Mouse (Mus musculus) hindbrain, embryonic 14.5 days (tissue): ENCODE results near the gene Thap11. TPM values are rescaled to one million over a fixed set of nuclear protein-coding genes. Genes with fewer than 3 reads are reported as not detected.
A peak's percentile ranks its signal among the peaks of the same experiment; 100 is the strongest.

ENCODE experiments used
- ATAC-seq: fragments of 200-750 bp; cut with Nextera tagmentation; 2 replicates; pipeline ENCODE4 v1.8.0; 2017; ENCODE audit warnings: moderate number of reproducible peaks, mild to moderate bottlenecking, moderate TSS enrichment, moderate library complexity; ENCODE audit not compliant: low FRiP score
- DNase-seq: peaks from one replicate; pipeline ENCODE4 v3.0.0-alpha.2; 2015; ENCODE audit warnings: low spot score
- H3K27ac ChIP-seq: fragments of 300-500 bp; sonication (generic); 2 replicates; pipeline ENCODE4 v1.5.1; 2014; ENCODE audit warnings: mild to moderate bottlenecking, moderate library complexity
- H3K27me3 ChIP-seq: fragments of 300-500 bp; sonication (generic); 2 replicates; pipeline ENCODE4 v1.6.1; 2014; ENCODE audit warnings: mild to moderate bottlenecking, low read length, mixed read lengths; ENCODE audit not compliant: control insufficient read depth, insufficient read depth
- H3K36me3 ChIP-seq: fragments of 300-500 bp; sonication (generic); replicated peaks from 2 replicates; pipeline ENCODE4 v1.6.1; 2014; ENCODE audit not compliant: control insufficient read depth, insufficient read depth
- H3K4me1 ChIP-seq: fragments of 300-500 bp; sonication (generic); replicated peaks from 2 replicates; pipeline ENCODE4 v1.6.1; 2014; ENCODE audit warnings: antibody characterized with exemption, low read length, mixed read lengths; ENCODE audit not compliant: control insufficient read depth, insufficient read depth
- H3K4me2 ChIP-seq: fragments of 300-500 bp; sonication (generic); replicated peaks from 2 replicates; pipeline ENCODE4 v1.6.1; 2014; ENCODE audit warnings: mild to moderate bottlenecking, moderate library complexity
- H3K4me3 ChIP-seq: fragments of 300-500 bp; sonication (generic); replicated peaks from 2 replicates; pipeline ENCODE4 v1.5.1; 2014; ENCODE audit warnings: mild to moderate bottlenecking, low read length
- H3K9ac ChIP-seq: fragments of 300-500 bp; sonication (generic); 2 replicates; pipeline ENCODE4 v1.6.1; 2014
- H3K9me3 ChIP-seq: fragments of 300-500 bp; sonication (generic); 2 replicates; pipeline ENCODE4 v1.6.1; 2016; ENCODE audit warnings: low read length; ENCODE audit not compliant: control insufficient read depth
- WGBS: fragments of 180-500 bp; shearing (Covaris S2); extraction: QIAGEN DNeasy Blood & Tissue Kit; methylation state at CpG from one replicate; pipeline ENCODE4 v1.1.7; 2014; 5-methylcytosine and 5-hydroxymethylcytosine counted together
- polyA plus RNA-seq: library from polyadenylated mRNA; unstranded; fragments of >200 nt; fragmentation: Nextera tagmentation; extraction: Ambion mirVana; gene quantifications from 2 replicates; pipeline ENCODE4 v1.2.1, GENCODE M21; 2014

Gene Thap11
- 46.2 and 51.2 TPM in 2 replicates for polyA plus RNA-seq

- 0 out of 2 replicates have a peak, but pooled peaks cover 12% of the 10 kb centered on the region for H3K36me3 ChIP-seq
- no peaks in the 10 kb centered on the region for H3K9me3 ChIP-seq
- H3K4me3 ChIP-seq = peak within 1 kb of the TSS; percentile 71
- ATAC-seq (peak; percentile 92), DNase-seq (peak; percentile 91)
- no peaks in the 10 kb centered on the region for H3K27me3 ChIP-seq
- H3K9ac ChIP-seq = peak within 1 kb of the TSS; percentile 77
- WGBS = under 1% methylated on average over 43 of the region's 43 CpGs
- peaks cover 36% of the 10 kb centered on the region for H3K4me1 ChIP-seq
- peak within 1 kb of the TSS; percentile 82 for H3K27ac ChIP-seq
- peak within 1 kb of the TSS; percentile 96 for H3K4me2 ChIP-seq
Observed at GRCm38 (mm10) chr8:105854715-105855216, at the start of gene Thap11. Gene Thap11, plus strand, starts transcription at chr8:105855132.

- DNase-seq = no peak
- no peak overlapping the region for H3K9ac ChIP-seq
- H3K4me2 ChIP-seq = no peak overlapping the region
- no peaks in the 10 kb centered on the region for H3K4me1 ChIP-seq
- ATAC-seq = no peak
- no peak overlapping the region; the same call in 1 of the 2 replicates for H3K27ac ChIP-seq
- no peaks in the 10 kb centered on the region for H3K27me3 ChIP-seq
- H3K4me3 ChIP-seq = no peak overlapping the region
- H3K9me3 ChIP-seq = no peaks in the 10 kb centered on the region
- WGBS = 79% methylated on average over 3 of the region's 3 CpGs
- peaks cover 18% of the 10 kb centered on the region for H3K36me3 ChIP-seq
Observed at GRCm38 (mm10) chr8:105805346-105805745, 49.6 kb upstream of the Thap11 start.

- Histone ChIP-seq H3K9ac (no peak overlapping the region), H3K4me2 (no peak overlapping the region), H3K27me3 (no peaks in the 10 kb centered on the region), H3K36me3 (peaks cover 21% of the 10 kb centered on the region), H3K4me1 (no peaks in the 10 kb centered on the region), H3K27ac (no peak overlapping the region), H3K4me3 (no peak overlapping the region), H3K9me3 (no peaks in the 10 kb centered on the region)
- no peak for DNase-seq
- WGBS = 87% methylated on average over 1 of the region's 1 CpGs
- ATAC-seq = no peak
Observed at GRCm38 (mm10) chr8:105805964-105806363, 49.0 kb upstream of the Thap11 start.

GRCm38 (mm10) chr8:105807766-105808165 lies 47.2 kb upstream of the Thap11 start:
- 87% methylated on average over 5 of the region's 5 CpGs for WGBS
- no peak overlapping the region for H3K4me2 ChIP-seq
- ATAC-seq = no peak

DNA sequence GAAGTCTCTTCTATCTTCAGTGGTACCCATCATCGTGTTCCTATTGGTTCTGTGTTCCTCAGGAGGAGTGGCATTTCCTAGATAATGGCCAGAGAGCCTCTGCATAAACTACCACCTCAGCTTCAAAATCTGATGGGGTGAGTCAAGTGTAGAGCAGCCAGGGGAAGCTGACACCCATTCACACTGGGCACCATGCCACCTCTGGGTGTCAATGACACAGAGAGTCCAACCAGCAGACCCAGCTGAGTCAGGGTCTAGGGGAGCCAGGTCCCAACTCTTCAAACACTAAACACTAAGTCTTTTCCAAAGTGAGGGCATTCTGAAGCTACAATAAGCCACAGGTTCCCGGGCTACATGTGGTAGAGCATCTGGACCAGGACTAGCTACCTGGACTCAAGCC lies 46.5 kb upstream of the Thap11 start:
- Histone ChIP-seq H3K27me3 (no peaks in the 10 kb centered on the region), H3K4me3 (no peak overlapping the region), H3K4me1 (no peaks in the 10 kb centered on the region), H3K4me2 (no peak overlapping the region), H3K36me3 (peaks cover 33% of the 10 kb centered on the region), H3K27ac (no peak overlapping the region), H3K9ac (no peak overlapping the region), H3K9me3 (no peaks in the 10 kb centered on the region)
- ATAC-seq (no peak), DNase-seq (no peak)
- 98% methylated on average over 2 of the region's 2 CpGs for WGBS

More at GRCm38 (mm10) chr8:105807766-105808165, 47.2 kb upstream of the Thap11 start:
- Histone ChIP-seq H3K27me3 (no peaks in the 10 kb centered on the region), H3K27ac (no peak overlapping the region), H3K4me1 (no peaks in the 10 kb centered on the region), H3K9ac (no peak overlapping the region), H3K9me3 (no peaks in the 10 kb centered on the region), H3K36me3 (peaks cover 33% of the 10 kb centered on the region), H3K4me3 (no peak overlapping the region)
- no peak for DNase-seq

- Histone ChIP-seq H3K9ac (no peak overlapping the region), H3K9me3 (no peaks in the 10 kb centered on the region), H3K27me3 (no peaks in the 10 kb centered on the region), H3K4me3 (no peak overlapping the region), H3K27ac (no peak overlapping the region), H3K4me1 (no peaks in the 10 kb centered on the region), H3K4me2 (no peak overlapping the region), H3K36me3 (peaks cover 17% of the 10 kb centered on the region)
- WGBS = 91% methylated on average over 6 of the region's 6 CpGs
- DNase-seq (no peak), ATAC-seq (no peak)
Observed at GRCm38 (mm10) chr8:105810245-105810786, 44.6 kb upstream of the Thap11 start.

GRCm38 (mm10) chr8:105811061-105811460 lies 43.9 kb upstream of the Thap11 start:
- DNase-seq = no peak
- H3K4me3 ChIP-seq = no peak overlapping the region
- 81% methylated on average over 10 of the region's 10 CpGs for WGBS
- no peak overlapping the region for H3K4me2 ChIP-seq
- H3K27me3 ChIP-seq = no peaks in the 10 kb centered on the region
- H3K9ac ChIP-seq = no peak overlapping the region
- H3K4me1 ChIP-seq = no peaks in the 10 kb centered on the region
- no peaks in the 10 kb centered on the region for H3K9me3 ChIP-seq
- H3K36me3 ChIP-seq = peaks cover 15% of the 10 kb centered on the region
- ATAC-seq = no peak
- H3K27ac ChIP-seq = no peak overlapping the region

DNA sequence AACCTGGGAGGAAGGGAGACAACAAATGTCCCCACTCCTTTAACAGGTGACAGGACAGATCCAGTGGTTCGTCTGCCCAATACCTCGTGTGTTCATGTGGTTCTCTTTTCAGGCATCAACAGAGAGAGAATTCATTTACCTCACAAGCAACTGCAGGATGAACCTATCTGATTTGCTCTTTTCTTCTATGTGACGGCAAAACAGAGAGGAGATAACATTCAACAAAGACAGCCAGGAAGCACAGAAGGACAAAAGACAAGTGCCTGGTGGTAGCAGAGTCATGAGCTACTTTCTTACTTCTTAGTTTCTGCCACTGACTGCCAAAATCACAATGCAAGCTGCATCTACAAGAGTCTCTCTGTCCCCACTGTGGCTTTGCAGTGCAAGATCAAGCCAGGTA lies 43.4 kb upstream of the Thap11 start:
- no peaks in the 10 kb centered on the region for H3K27me3 ChIP-seq
- WGBS = 81% methylated on average over 3 of the region's 3 CpGs
- H3K4me2 ChIP-seq = no peak overlapping the region
- no peaks in the 10 kb centered on the region for H3K4me1 ChIP-seq
- DNase-seq (no peak), ATAC-seq (no peak)
- H3K4me3 ChIP-seq = no peak overlapping the region
- H3K9ac ChIP-seq = no peak overlapping the region
- H3K9me3 ChIP-seq = no peaks in the 10 kb centered on the region
- peaks cover 15% of the 10 kb centered on the region for H3K36me3 ChIP-seq
- H3K27ac ChIP-seq = no peak overlapping the region

GRCm38 (mm10) chr8:105812511-105812910 lies 42.4 kb upstream of the Thap11 start:
- Histone ChIP-seq H3K9ac (no peak overlapping the region), H3K4me3 (no peak overlapping the region), H3K27ac (no peak overlapping the region), H3K9me3 (no peaks in the 10 kb centered on the region), H3K4me2 (no peak overlapping the region), H3K27me3 (no peaks in the 10 kb centered on the region), H3K4me1 (no peaks in the 10 kb centered on the region), H3K36me3 (peaks cover 15% of the 10 kb centered on the region)
- 88% methylated on average over 5 of the region's 5 CpGs for WGBS
- DNase-seq = no peak
- ATAC-seq = no peak

DNA sequence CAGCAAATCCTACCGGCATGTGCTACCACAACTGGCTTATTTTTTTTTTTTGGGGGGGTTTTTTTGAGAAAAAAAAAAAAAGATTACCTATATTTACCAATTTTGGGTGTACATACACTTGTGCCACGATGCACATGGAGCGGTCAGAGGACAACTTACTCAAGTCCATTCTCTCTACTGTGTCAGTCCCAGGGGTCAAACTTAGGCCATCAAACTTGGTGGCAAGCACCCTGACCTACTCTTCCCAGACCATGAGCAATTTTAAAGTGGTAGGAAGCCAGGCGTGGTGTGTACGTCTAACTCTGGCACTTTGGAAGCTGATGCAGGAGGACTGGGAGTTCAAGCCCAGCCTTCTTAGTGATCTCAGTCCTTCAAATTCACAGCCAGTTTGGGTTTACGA lies 41.7 kb upstream of the Thap11 start:
- H3K27me3 ChIP-seq = no peaks in the 10 kb centered on the region
- no peak overlapping the region for H3K4me3 ChIP-seq
- 98% methylated on average over 6 of the region's 6 CpGs for WGBS
- peaks cover 15% of the 10 kb centered on the region for H3K36me3 ChIP-seq
- H3K9me3 ChIP-seq = no peaks in the 10 kb centered on the region
- DNase-seq (no peak), ATAC-seq (no peak)
- no peaks in the 10 kb centered on the region for H3K4me1 ChIP-seq
- no peak overlapping the region for H3K27ac ChIP-seq
- H3K9ac ChIP-seq = no peak overlapping the region
- no peak overlapping the region for H3K4me2 ChIP-seq
